Mouse (Mus musculus): ENCODE measurements around the gene Rinl.

Gene Rinl

DNA sequence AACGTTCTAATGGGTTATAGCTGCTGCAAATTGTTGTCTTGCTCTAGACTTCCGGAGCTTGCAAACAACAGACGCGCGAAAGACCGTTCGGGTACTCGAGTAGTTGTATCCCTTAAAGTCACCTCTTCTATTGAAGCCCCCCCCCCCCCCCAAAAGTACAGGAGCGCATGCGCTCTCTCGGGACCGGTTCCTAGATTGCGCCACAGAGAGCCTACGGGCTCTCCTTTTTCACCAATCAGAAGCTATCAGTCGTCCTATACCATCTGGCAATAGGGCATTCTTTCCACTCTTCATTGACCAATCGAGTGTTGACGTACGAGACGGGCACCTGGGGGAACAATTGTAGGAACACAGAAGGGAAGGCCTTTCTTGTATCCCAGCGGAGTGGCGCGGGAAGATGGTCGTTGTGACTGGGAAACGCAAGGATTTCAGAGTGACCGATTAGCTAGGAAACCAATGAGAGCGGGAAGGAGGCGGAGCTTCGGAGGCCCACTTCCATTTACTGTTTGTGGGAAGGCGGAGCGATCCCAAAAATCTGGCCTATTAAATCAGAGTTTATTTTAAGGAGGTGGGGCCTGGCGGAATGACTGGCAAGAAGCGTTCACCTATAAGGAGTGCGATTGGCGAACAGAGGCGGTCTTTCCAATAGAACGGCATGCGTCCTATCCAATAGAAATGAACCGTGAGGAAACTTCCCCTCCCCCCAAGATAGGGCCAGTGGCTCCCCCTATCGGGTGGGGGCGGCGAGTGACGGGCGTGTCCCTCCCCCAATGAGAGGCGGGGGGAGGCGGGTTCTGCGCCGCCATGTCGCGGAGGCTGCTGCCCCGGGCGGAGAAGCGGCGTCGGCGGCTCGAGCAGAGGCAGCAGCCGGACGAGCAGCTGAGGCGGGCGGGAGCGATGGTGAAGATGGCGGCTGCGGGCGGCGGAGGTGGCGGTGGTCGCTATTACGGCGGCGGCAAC, 21.6 kb downstream of the Rinl start:
- DNase-seq: peak; percentile 99

GRCm38 (mm10) chr7:28811228-28811627, 22.5 kb downstream of the Rinl start:
- peak; percentile 93 to 96 for DNase-seq

GRCm38 (mm10) chr7:28811640-28812275, 23.0 kb downstream of the Rinl start:
- DNase-seq: no peak

DNA sequence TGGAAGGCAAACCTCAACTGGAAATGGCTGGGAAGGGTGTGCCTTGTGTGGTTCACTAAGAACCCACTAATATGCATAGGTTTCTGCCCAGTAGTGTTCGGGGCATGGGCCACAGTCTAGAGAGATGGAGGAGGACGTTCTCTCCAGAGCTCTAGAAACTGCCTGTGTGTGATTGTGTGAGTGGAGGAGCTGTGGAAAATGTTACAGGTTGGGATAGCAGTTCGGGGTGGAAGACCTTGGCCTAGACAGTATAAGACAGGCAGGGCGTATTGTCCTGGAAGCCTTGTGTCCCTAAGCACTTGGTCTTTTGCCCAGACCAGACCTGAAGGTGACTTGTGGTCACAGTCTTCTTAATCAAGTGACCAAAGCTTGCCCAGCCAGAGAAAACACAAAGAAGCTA, 23.7 kb downstream of the Rinl start:
- DNase-seq: no peak

DNA sequence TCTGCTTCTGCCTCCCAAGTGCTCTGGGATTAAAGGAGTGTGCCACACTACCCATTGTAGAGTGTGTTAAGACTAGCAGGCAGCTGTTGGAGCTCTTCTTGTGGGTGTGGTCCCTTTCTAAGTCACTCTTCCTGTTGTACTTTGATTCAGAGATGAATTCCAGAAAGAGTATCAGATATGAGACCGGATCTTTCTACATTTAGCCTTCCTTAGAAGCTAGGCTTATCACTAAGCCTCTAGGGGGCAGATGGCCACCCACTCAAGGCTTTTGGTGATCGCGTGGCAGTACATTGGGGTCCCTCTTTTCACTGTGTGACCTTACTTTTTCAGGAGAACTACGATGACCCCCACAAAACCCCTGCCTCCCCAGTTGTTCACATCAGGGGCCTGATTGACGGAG, 24.2 kb downstream of the Rinl start:
- DNase-seq: no peak

DNA sequence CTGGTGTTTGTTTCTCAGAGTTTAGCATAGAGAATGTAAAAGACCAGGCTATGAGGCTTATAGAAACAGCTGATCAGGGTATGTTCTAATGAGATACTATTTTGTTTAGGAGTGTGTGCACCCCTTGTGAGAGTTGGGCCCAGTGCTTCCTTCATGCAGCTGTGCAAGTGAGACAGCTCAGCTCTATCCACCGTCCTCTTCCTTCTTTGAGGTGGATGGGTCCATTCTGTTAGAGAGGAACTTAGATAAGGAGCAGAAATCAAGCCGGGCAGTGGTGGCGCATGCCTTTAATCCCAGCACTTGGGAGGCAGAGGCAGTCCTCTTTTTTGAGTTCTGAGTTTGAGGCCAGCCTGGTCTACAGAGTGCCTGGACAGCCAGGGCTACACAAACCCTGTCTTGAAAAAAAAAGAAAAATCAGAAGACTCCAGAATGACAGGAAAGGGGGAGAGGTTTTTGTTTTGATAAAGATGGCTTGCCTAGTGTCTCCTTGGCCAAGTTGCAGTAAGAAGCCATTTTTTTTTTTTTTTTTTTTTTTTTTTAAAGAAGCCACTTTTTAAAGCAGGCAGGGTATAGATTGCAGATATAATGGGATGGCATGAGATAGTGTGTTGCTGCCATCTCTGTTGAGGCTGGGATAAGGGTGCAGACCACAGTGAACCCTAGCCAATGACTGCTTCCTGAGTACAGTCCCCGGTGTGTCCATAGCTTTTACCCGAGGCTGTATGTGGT, 25.7 kb downstream of the Rinl start:
- DNase-seq: no peak

- no peak for DNase-seq
Measured at GRCm38 (mm10) chr7:28815230-28815629, 26.5 kb downstream of the Rinl start.

GRCm38 (mm10) chr7:28816201-28816600, 27.4 kb downstream of the Rinl start:
- no peak for DNase-seq

DNA sequence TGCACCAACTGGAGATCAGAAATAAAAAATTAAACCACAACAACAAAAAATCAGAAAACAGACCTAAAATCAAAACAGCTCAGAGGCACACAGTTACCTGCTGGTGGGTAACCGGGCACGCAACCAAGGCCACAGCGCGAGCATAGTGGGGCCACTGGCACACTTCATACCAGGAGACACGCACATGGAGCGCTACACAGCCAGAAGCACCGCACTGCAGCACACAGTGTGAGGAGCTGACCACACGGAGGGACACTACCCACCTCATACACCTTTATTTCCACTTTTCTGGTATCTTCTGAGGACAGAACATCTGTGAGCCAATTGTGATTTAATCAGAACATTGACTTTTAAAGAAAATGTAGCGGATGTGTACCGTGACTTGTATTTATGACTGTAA, 28.2 kb downstream of the Rinl start:
- no peak for DNase-seq

DNA sequence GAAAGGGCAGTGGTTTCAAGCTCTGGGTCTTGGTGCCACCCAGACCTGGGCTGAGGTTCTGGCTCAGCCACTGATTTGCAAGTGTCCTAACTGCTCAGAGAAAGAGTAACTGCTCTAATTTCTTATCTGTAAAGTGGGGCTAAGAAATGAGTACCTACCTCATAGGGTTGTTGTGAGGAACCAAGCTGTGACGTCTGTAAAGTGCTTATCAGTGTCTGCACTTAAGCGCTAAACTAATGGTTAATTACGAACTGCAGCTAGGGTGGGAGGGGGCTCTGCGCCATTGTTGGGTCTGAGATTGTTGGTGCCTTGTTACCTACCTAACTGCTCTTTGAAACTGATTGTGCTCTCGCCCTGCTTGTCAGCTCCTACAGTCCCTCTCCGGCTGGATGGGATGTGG, 28.8 kb downstream of the Rinl start:
- DNase-seq: no peak

DNA sequence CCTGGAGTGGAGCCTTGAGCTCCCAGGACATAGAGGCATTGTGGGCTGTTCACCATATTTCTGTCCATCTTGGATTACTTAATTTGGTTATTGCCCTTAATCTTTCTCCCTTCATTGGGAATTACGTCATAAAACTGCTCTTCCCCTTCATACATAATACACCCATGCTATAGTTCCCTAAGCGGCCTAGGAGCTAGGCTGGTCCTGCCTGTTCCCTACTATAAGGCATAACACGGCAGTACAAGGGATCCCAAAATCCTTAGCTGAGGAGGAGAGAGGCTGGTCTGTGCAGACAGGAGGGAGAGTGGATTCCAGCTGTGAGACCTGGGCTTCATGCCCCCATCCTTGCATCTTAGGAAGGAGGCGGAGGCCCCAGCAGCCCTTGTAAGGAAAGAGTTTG, 29.2 kb downstream of the Rinl start:
- no peak for DNase-seq

DNA sequence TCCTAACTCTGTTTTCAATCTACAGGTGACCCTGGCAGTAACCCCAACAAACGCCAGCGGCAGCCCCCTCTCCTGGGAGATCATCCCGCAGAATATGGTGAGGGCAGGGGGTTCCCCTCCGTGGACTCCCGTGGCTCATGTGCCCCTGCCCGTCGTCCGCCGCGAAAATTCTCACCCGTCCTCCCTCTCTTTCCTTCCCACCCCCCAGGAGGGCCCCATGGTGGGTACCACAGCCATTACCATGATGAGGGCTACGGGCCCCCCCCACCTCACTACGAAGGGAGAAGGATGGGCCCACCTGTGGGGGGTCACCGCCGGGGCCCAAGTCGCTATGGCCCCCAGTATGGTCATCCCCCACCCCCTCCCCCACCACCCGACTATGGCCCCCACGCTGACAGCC, 29.7 kb downstream of the Rinl start:
- DNase-seq: no peak

DNA sequence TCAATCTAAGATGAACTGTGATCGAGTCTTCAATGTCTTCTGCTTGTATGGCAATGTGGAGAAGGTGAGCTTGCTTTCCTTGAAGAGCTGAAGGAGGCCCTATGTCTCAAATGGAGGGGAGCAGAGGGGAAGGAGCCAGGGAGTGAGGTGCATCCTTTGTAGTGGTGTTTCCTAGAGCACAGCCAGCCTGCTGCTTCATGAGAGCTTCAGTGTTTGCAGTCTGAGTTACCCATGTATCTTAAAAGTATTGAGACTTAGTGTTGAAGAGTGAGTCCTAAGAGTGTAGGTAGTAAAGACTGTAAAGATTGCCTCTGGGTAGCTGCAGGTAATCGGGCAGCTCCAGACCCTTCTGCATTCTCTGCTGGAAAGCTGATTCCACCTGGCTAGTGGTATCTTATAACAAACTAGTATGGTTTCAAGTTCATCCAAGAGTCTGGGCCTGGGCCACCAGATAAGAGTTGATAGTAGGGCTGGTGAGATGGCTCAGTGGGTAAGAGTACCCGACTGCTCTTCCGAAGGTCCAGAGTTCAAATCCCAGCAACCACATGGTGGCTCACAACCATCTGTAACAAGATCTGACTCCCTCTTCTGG, 30.2 kb downstream of the Rinl start:
- no peak for DNase-seq

DNA sequence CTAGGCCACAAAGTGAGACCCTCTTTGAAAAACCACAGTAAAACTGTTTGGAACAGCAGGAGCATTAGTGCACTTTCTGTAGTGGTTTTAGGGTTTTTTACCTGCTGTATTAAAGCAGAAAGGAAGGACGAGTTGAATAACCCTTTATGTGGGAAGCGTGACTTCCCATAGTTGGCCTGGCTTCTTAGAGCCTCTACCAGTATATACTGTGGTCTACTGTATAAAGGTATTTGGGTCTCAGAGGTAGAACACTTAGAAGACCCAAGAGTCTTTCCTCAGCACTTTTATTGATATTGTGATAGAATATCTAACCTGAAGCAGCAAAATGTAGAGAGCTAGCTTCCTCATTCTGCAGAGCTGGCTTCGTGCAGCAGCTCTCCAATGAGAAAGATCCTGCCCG, 30.8 kb downstream of the Rinl start:
- DNase-seq: no peak

DNA sequence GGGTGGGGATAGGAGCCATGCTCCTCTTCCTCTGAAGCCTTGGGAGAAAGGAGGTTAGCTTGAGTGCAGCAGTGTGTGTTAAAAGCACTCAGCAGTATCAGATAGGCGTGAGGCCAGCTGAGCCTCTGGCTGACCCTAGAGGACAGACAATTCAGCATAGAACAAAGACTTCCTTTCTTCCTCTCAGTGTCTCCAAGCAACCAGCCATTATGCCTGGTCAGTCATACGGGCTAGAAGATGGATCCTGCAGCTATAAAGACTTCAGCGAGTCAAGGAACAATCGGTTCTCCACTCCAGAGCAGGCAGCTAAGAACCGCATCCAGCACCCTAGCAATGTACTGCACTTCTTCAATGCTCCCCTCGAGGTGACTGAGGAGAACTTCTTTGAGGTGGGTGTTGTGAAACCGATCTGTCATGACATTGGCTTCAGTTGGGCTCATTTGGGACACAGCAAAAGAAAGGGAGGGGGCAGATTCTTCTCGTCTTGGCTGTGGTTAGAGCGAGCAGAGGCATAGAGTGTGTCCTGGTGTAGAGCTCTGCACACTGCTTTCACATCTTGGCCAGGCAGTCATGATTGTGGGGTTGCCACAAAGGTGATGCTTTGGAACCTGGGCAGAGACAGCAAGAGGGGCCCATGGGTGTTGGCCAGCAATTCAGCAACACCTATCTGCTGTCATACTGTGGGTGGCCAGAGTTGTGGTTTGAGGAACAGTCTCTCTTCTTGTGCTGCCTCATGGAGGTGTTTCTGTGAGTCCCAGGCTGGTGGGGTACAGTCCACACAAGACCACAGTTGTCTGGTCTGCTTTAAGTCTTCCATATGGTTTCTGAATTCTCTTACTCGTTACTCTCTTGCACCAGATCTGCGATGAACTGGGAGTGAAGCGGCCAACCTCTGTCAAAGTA, 31.8 kb downstream of the Rinl start:
- peak; percentile 78 to 83 for DNase-seq

DNA sequence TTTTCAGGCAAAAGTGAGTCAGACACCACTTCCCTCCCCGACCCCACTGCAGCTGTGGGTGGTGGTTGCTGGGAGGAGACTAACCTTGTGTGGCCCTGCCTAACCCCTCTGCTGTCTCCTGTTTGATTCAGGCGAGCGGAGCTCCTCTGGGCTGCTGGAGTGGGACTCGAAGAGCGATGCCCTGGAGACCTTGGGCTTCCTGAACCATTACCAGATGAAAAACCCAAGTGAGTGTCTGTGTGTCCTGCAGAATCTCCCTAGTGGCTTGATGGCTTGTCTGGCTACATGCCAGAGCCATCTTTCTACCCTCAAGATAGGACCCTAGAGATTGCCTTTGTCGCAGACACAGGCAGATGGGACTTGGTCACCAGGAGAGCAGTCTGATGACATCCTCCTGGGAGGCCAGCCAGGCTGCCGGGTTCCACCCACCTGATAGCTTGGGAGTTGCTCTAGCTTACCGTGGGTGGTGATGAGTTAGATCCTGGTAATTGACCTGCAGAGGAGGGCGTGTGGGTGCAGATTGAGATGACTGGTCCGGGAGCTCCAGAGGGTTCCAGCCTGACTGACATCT, 32.6 kb downstream of the Rinl start:
- DNase-seq: peak; percentile 58 to 79

GRCm38 (mm10) chr7:28822556-28822955, 33.8 kb downstream of the Rinl start:
- no peak for DNase-seq

DNA sequence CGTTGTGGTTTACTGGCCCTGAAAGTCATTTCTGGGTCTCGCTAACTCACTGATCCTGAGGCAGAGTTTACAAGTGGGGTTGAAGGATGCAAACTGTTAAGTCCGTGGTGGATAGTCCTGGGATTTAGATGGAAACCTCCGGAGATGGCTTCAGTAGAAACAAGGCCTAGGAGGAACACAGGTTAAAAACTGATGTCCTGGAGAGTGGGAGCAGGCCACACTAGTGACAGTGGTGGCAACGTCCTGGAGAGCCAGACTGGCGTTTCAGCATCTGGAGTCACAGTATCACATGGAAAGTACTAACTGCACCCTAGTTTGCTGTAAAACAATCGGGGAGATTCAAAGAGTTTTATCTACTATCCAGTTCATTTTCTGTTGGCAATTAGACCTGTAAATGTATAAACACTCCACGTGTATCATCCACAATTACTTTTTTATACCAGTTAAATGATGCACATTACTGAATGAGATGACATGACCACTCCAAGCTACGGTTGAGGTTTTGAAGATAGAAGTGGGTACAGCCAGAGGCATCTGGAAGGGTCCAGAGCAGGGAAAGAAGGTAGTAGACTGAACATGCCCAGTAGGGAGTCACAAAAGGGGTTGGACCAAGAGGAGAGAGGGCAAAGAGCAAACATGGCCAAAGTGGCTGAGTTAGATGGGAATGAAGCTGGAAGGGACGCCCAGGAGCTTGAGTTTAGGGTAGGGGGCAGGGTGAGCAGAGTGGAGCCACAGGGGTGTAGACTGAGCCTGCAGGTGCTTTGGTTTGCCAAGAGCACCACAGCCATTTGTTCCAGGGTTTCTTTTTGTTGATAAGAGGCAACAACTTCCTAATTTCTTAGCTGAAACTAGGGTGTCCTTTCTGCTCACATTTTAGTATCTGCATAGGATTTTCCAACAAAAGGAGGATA, 34.5 kb downstream of the Rinl start:
- peak; percentile 43 to 76 for DNase-seq

GRCm38 (mm10) chr7:28823932-28824331, 35.2 kb downstream of the Rinl start:
- no peak for DNase-seq

GRCm38 (mm10) chr7:28824941-28825685, 36.3 kb downstream of the Rinl start, which contains the start of gene Ech1:
Gene Ech1 (plus strand): TSS chr7:28825217.
- peak; percentile 95 for DNase-seq

All from kidney, postnatal 25 days (tissue).